Mouse (Mus musculus): ENCODE results near the gene Efcab2. TPM values are rescaled to one million over a fixed set of nuclear protein-coding genes. Genes with fewer than 3 reads are reported as not detected.

The Efcab2 gene
- total RNA-seq, 2 experiments from 2014 or later = 9.9 to 12.1 TPM

DNA sequence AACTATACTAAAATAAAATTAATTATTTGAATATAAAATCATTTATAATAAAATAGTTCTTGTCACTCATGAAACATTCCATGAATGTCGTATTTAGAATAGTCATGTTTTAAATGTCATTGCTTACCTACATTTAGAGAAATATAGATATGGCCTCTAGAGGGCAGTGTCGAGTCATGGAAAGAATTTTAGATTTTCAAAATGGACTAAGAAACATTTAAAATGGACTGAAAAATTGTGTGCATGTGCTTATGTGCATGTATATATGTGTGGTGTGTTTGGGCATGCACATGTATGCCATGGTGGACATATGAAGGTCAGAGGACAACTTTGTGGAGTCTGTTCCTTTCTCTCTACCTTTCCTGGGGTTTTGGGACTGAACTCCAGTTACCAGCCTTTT lies 62.4 kb downstream of the Efcab2 start:
- peak in 1 of 2 experiments; percentile 31 for DNase-seq (ENCODE audit: low spot score in 2 of 2)

DNA sequence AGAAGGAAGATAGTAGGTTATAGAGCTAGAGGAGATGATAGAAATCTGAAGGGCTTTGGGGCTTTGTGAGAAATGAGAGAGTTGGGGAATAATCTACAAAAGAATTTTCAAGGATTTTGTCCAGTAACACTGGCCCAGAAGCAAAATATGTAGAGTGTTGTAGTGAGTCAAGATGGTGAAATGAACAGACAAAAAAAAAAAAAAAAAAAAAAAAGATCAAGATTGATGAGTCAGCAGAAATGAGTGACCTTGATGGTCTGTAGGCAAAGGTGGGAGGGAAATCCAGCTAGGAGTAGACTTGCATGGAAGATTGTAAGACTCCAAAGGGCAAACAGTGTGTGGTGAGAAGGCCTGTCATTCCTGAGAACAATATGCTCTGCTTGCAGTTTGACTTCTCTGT lies 78.0 kb downstream of the Efcab2 start:
- no peak for DNase-seq (ENCODE audit: low spot score in 2 of 2)

DNA sequence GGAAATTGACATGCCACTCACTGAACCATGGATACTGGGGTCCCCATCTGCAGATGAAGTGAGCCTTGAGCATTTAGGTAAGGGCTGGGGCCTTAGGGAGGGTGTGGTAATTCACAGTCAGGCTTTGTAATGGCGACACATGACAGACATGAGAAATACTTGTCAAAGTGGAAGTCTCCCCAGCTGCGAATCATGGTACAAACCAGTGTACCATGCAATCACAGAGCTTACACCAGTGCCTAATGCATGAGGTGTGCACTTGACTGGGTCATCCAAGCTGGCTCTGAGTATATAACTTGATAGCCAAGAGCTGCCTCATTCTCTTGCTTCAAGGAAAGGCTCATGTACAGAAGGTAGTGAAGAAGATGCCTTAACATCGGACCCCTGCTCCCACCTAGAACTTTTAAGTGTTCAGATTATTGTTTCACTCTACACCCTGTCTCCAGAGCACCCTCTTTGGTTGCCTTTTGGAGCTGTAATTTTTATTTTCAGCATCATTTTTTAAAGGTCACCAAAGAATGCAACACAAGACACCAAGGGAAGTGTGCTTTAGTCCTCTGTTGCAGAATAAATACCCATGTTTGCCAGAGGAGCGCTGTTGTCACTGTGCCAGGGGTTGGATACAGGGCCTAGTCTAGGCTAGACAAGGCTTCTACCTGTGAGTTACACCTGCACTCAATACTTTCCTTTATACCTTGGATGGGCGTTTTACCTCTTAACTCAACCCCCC lies 79.4 kb downstream of the Efcab2 start:
- no peak for DNase-seq (ENCODE audit: low spot score in 2 of 2)

DNA sequence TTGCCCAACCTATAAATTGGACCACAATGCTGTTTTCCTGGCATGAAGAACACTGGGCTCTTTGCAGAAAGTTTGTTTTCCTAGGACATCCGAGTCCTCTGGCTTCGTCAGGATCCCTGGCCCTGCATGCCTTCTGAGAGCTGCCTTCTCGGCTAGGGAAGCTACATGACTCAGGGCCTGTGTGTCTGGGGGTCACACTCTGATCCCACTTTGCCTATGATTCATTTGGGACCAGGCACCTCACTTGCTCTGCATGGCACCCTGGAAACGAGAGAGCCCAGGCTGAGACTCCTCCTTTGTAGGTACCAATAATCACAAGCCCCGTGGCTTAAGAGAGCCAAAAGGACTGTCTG lies 80.0 kb downstream of the Efcab2 start:
- DNase-seq (ENCODE audit: low spot score in 2 of 2) = no peak

DNA sequence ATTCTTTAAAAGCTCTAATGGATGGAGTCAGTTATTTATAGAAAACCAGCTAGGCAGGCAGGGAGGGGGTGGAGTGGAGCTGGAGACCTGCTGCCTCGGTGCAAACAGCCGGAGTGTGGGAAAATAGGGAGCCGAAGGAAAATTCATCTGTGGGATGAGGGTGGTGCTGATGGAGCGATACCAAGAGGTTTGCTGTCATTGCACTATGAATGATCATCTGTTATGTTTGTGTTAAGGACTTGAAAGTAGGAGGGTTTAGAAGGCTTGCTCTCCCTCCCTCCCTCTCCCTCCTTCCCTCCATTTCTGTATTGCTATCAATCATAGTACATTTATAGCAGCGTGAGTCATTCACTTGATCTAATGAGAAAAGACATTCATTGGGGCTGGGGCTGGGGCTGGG lies 80.9 kb downstream of the Efcab2 start:
- DNase-seq (ENCODE audit: low spot score in 2 of 2) = peak; percentile 17 to 42

DNA sequence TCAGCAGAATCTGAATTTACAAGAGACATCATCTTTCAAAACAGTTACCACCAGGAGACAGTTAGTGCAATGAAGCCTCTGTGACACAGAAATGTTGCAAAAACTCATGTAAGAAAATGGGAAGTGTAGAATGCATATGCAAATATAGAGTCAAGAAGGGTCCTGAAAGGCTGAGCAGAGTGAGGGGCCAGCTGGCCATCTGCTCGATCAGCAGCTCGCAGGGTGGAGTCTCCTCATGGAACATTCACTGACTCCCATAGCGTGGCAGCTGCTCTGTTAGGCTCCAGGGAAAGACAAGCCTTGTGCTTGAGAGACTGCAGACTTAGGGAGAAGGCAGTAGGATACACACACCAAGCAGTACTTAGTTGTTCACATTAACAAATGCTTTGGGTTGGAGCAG lies 83.2 kb downstream of the Efcab2 start:
- DNase-seq (ENCODE audit: low spot score in 2 of 2) = no peak

DNA sequence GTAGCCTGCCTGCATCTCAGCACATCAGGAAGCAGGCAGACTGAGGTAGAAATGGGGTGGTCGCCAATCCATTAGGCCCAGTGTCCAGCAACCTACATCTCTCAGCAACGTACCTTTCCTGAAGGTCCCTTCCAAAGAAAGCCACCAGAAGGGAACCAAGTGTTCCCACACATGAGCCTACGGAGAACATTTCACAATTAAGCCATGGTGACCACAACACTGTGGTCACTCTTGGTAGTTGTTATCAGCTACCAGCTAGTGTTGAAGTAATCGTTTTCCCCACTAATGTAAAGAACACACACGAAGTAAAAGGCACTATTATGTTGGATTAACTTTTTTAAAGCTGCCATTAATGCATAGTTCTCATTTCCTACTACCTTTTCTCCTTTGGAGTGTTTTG lies 85.8 kb downstream of the Efcab2 start:
- DNase-seq (ENCODE audit: low spot score in 2 of 2) = no peak

DNA sequence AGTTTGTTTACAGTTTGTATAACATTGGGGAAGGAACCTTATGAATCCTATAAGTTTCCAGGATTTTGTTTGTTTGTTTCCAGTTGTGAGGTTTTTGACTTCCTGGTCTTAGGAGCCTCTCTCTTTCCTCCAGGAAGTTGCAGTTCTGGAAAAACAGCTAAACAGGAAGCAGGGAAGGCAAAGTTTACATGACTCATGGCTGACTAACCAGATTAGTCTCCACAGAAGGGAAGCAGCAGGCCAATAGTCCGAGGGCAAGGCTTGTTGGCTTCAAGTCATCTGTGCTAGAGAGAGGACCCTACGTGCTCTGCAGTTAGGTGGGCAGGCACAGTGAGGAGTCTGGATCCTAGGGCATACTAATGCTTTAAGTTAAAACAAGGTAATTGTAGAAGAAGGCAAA lies 86.6 kb downstream of the Efcab2 start:
- DNase-seq (ENCODE audit: low spot score in 2 of 2) = no peak

DNA sequence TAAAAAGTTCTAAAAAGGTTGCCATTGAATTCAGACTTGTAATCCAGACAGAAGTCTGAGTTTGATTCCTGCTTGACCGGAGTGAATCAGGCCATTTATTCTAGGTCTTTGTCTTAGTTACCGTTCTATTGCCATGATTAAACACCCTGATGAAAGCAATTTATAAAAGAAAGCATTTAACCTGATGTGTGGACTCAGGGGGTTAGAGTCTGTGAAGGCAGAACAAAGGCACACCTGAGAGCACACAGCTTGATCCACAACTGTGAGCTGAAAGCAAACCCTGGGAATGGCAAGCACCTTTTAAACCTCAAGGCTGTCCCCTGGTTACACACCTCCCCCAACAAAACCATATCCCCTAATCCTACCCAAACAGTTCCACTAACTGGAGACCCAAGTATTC lies 90.3 kb downstream of the Efcab2 start:
- no peak for DNase-seq (ENCODE audit: low spot score in 2 of 2)

DNA sequence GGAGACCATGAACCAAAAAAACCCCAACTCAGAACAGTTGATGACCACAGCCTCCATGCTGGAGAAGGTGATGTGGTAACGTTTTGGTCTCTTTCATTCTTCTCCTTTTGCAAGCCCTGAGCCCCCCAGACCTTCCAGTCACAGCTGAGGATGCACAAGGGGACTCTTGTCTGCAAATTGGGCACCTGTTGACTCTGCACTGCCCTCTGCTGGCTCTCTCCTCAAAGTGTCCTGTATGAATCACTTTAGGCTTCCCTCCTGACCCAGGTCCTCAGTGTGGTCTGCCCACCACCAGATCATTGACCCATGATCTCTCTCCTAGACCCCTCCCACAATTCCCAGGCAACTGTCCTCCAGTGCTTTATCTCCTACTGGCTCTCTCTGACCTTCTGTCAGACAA lies 91.0 kb downstream of the Efcab2 start:
- peak; percentile 21 to 28 for DNase-seq (ENCODE audit: low spot score in 2 of 2)

DNA sequence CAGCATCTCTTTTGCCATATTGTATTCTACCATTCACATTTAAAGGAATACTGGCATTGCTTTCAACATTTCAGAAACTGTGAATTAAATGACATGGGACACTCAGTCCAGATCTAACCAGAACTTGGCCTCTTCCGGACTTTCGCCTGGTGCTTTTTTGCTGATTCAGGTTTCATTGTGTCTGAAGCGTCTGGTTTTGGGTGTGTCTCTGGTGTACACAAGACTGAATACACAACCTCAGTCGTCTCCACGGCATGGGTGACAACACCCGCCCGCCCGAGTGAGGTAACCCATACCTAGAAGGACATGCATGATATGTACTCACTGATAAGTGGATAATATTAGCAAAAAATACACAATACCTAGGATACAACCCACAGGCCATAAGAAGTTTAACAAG lies 101.1 kb downstream of the Efcab2 start:
- no peak for DNase-seq (ENCODE audit: low spot score in 2 of 2)

DNA sequence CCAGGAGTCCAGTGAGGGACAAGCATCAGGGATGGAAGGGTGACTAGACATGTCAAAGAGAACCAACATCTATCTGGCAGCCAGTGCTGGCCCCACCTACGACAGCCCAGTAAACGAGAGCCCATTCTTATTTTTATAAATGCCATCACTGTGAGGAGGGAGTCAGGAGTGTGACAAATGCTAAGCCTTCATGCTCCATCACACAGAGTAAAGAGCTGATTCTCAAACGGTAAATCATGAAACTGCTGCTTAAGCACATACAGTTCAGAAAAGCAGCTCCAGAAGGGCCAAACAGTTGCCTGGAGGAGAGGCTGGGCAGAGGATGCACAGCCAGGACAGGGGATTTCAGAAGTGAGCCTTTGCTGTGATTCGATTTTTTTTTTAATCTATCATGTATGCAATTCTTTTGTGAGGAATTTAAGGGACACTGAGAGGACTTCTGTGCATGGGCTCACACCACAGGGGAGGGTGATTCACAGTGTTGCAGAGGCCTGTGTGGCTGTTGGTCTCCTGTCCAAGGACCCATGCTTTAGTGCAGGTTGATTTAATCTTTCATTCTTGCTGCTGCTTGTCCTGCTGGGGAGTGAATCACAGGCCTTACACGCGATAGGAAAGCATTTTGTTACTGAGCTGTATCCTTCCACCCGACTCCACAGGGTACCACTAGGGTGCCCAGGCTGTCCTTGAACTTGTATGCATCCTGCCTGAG lies 106.6 kb downstream of the Efcab2 start:
- DNase-seq (ENCODE audit: low spot score in 2 of 2) = no peak

DNA sequence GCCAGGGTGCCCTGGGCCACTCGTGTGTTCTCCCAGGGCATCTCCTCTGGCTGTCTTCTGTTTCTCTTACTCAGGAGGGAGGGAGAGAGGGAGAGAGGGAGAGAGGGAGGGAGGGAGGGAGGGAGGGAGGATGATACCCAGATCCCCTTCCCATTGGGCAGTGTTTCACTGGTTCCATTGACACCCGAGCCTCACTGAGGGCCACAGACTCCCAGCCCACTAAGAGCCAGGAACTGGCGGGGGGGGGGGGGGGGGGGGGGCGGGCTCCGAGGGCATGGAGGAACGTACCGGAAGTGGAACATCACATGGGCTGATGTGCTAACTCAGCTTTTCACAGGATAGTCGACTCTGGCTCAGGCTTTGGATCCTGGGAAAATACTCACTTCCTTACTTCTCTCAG lies 108.1 kb downstream of the Efcab2 start:
- DNase-seq (ENCODE audit: low spot score in 2 of 2) = no peak

DNA sequence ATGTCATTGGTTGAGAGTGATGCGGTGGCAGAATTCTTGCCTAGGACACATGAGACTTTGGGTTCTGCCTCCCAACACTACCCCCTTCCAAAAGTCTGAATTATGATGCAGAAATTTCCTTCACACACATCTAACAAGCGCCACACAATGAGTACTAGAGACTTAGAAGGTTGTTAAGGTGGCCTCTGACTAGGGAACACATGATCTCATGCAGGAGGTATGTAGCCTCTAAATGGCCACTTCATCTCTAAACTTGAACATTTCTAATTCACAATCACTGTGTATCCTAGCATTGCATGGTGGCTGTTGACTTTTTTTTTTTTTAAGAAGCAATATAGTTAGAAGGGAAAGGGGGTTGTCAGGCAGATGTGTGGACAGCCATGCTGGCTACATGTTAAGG lies 110.0 kb downstream of the Efcab2 start:
- no peak for DNase-seq (ENCODE audit: low spot score in 2 of 2)

DNA sequence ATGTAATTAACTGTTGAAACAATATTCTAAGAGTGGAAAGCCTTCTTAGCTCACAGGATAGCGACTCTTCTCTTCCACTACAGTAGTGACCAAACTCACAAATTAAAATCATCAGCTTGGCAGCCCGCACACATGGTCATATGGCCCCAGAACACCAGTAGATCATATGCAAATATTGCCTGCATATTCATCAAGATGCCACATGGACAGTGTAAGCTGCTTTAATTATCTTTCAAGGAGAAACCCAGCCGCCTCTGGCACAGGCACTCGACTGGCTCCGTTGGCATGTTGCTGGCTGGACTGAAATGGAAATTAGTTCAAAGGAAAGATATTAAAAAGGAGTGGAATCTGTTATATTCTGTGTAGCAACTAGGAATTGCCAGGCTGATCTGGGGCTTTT lies 116.5 kb downstream of the Efcab2 start:
- no peak for DNase-seq (ENCODE audit: low spot score in 2 of 2)

DNA sequence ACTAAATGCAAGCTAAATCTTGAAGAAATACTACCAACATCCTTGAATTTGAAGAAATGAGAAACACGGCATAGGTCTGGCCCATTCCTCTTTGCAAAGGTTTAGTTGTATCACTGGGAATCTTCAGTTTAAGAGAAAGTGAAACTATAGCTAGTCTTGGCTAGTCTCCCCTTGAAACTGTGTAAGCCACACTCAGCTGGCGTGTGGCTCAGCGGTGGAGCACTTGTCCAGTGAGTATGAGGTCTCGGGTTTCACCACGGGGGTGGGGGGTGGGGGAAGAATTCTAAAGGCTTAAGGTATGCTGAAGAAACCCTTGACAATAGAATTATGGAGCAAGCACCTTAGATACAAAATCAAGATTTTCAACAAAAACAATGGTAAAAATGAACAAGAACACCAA lies 117.3 kb downstream of the Efcab2 start:
- DNase-seq (ENCODE audit: low spot score in 2 of 2) = no peak

DNA sequence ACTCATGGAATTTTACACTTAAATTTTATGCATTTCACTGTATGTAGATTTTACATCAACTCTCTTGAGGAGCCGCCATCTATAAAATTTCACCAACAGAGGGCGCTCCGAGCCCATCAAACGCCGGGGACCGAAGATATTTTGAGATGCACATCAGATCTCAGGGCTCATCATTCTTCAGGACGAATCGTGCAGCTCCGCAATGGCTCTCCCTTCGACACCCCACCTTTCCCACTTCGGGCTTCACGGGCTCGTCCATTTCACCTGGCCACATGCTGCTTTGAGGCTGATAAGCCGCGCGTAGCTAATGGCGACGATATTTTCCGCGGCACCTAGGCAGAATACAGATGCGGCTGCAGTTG lies 121.3 kb downstream of the Efcab2 start:
- peak; percentile 71 to 79 for DNase-seq (ENCODE audit: low spot score in 2 of 2)

DNA sequence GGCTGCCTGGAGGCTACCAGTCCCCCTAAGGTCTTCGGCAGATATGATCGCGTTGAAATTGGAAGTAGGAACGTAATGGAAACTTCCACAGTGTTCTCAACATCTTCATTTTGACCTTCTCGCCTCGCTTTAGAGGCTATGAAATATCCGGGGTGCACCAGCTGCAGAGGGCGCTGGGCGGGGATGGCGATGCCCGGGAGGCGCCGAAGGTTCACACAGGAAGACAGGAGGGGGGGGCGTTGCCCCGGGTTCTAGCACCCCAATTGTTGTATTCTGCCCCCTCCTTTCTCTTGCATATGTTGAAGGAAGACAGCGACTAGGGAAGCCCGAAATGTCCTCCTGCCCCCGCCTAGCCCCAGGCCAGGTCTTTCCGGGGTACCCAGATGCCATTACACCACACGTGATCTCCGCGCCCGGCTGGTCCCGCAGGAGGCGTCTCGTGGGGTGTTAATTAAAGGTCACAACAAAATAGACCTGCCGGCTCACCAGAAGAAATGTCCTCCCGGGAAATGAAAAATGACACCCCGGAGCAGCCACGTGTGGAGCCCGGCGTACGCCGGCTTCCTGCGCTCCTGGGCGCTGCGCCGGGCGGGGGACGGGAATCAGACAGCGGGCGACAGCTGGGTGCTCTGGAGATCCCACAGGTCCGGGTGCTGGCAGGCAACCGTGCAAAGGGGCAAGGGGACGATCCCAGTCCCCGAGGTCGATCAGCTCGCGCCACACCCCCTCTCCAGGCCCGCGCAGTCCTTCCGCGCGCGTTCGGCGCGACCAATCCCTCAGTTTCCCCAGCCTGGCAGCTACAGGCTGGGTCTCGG lies 121.9 kb downstream of the Efcab2 start:
- peak; percentile 19 to 45 for DNase-seq (ENCODE audit: low spot score in 2 of 2)

DNA sequence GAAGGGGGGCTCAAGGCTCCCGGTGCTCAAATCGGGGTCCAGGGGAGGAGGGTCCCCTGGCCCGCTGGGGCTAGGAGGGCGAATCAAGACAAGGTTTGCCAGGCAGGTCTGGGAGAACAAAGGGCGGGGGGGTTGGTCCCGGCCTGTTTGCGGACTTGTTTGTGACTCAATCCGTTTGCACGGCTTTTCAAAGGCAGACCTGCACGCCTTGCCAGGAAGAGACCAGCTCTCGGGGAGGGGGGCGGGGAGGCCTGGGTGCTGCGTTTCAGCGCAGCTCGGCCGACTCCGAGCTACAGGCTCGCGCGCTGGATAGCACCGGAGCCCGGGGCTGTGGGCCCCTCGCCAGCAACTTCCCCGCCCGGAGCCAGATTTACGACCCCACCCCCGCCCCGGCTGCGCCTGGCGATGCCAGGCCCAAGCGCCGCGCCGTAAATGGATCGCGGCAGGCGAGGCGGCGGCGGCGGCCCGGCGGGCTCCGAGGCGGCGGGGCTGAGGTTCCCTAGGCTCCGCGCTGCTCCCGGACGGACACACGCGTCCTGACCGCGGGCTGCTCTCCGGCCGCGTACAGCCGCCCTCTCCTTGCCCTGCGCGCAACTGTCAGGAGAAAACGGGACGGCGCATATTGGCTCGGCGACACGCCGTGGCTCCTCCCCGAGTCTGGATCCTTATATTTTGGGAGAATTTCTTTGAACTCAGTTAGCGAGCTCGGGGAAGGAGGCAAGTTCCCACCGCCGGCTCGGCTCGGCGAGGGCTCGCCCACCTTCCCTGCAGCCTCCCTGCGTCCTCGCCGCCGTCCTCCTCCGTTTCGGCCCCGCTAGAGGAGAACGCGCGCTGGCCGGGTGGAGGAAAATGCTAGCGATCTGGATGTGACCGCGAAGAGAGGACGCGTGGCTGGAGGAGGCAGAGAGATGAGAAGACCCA lies 122.8 kb downstream of the Efcab2 start, which contains the start of gene Kif26b:
Gene Kif26b (plus strand): TSS at position 695 of the 921 bp plus-strand sequence.
- DNase-seq (ENCODE audit: low spot score in 2 of 2) = peak; percentile 40 to 65

DNA sequence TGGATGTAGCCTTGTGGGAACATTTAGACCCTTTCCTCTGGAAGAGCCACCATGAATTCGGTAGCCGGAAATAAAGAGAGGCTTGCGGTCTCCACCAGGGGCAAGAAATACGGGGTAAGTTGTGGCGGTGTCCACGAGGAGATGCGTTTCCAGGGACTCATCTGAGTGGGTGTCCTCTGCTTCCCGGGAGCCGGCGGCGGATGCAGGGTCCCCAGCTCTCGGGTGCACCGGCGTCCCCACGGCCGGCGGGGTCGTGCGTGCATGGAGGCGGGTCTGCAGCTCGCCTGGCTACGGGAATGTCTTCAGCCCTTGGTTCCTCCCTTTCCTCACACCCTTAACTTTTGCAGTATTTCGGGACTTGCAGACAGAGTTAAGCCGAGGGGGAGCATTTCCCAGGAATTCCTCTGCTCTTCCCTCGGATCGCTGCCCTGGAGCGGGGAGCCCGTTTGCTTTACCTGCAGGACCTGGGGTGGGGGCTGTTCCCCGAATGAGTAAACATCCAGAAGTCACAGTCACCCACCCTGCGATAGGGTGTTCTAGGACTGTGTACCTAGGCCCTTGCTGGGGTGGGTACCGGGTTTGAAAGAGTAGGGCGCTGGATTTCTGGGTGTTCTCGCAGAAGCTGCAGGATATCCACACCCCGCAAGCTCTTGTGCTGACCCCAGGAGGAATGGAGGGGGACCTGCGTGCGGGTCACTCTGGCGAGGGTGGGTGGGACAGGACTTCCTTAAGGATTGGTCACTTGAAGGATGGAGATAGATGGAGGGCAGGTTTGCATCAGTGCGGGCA lies 123.8 kb downstream of the Efcab2 start:
- peak; percentile 9 to 23 for DNase-seq (ENCODE audit: low spot score in 2 of 2)

Measured in left cerebral cortex, adult 18-20 months (tissue).